Mouse (Mus musculus): ENCODE measurements around the gene Pola2. TPM values are rescaled to one million over a fixed set of nuclear protein-coding genes. Genes with fewer than 3 reads are reported as not detected.

Pola2 gene
- 28.4 and 29.6 TPM in 2 replicates for total RNA-seq (2021)
- long read RNA-seq, transcript Pola2-201 (18 exons, 2,421 nt), result major isoform, 5 of 15 reads
- long read RNA-seq, partial matches to known transcripts, result 3 of 15 reads
- long read RNA-seq, other reads (novel, unspliced or antisense), result 7 of 15 reads

- peak; percentile 90 for DNase-seq
Measured at GRCm38 (mm10) chr19:5963883-5964562, at the start of gene Pola2. TSS of gene Pola2 (minus strand) at chr19:5964202.

- no peak for DNase-seq
Measured at GRCm38 (mm10) chr19:6013691-6014090, 49.7 kb upstream of the Pola2 start.

- no peak for DNase-seq
Measured at GRCm38 (mm10) chr19:6009137-6009536, 45.1 kb upstream of the Pola2 start.

GRCm38 (mm10) chr19:6007013-6007412 lies 43.0 kb upstream of the Pola2 start:
- no peak for DNase-seq

DNA sequence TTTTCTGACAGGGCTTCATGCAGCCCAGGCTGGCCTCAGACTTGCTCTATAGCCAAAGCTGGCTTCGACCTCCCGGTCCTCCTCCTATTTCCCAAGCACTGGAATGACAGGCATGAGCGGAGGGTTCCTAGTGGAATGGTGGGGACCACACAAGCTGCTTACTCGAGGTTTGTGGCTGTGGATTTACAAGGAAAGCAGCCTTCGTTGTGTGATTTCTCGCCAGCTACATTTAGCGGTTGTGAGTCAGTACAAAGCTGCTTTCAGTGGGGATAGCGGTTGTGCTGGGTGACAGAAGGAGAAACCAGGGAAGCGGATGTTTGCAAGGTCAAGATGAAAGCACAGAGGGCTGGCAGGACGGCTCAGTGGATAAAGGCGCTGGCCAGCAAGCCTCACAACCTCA lies 41.5 kb upstream of the Pola2 start:
- DNase-seq, result no peak

DNA sequence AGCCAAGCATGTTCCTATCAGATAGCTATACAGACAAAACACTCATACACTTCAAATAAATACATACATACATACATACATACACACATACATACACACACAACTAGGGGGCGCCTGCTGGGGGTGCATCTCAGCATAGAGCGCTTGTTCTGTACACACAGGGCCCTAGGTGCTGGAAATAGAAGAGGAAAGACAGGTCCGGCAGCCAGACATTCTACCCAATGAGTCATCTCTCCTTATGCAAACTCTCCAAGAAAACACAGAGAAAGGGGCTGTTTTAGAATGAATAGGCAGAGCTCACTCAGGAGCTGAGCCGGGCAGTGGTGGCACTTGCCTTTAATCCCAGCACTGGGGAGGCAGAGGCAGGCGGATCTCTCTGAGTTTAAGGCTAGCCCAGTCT lies 36.0 kb upstream of the Pola2 start:
- DNase-seq, result no peak

- DNase-seq, result no peak
Measured at GRCm38 (mm10) chr19:5998180-5998579, 34.2 kb upstream of the Pola2 start.

GRCm38 (mm10) chr19:5994711-5995110 lies 30.7 kb upstream of the Pola2 start:
- no peak for DNase-seq

DNA sequence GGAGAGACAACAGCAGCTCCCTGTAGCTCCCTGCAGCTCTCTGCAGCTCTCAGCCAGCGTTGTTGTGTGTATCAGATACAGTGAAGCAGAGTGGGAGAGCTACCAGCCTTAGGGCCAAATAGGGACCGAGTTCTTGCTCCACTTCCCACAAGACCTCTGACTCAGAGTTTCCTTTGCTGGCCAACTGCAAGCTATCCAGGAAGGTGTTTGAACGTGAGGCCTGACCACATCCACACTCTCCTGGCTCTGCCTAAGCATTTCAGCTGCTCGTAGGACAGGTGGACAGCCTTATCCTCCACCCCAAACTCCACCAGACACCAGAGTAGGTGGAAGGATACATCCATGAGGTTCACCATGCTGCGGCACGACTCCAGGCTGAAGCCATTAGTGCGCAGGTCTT lies 28.0 kb upstream of the Pola2 start:
- no peak for DNase-seq

DNA sequence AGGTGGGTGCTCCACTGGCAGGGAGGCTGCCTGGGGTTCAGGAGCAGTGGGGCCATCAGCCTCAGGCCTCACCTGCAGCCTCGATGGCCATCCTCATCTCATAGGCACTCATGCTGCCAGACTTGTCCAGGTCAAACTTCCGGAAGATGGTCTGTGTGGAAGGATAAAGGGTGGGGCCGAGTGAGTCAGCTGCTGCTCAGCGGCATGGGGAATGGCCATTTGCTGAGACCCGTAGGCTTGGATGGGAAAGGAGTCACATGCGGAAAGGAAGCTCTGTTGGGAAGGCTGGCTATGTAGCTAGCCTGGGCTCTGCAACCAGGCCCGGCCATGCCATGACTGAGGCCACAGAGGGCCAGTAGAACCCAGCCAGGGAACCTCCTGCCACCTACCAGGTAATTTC lies 27.5 kb upstream of the Pola2 start:
- DNase-seq, result no peak

DNA sequence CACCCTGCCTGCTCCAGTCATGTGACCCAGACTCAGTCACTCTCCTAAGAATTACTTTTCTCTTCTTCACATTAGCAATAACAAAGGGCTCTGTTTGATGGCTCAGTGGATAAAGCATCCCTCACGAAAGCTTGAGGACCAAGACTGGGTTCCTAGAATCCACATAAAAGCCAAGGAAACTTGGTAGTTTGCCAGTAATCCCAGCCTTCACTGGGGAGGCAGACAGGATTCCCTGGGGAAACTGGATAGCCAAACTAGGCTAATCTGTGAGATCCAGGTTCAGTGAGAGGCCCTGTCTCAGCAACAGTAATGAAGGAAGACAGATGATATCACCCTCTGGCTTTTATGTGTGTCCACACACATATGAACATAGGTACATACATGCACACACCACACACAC lies 26.9 kb upstream of the Pola2 start:
- no peak for DNase-seq

DNA sequence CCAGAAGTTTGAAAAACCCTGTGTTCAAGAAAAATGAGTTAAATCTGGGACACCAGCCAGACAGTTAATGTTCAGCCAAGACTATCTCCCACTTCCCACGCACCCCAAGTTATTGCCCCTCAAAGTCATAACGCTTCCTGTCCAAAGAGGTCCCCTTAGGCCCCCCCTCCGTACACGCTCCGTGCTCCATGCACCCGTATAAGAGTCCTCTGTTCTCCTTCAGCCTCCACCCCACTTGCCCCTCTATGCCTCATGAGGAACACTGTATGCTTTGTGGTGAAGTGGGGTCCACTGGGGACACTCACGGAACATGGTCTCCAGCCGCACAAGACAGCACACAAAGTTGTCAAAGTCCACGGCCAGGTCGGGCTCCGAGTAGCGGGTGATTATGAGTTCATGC lies 26.0 kb upstream of the Pola2 start:
- DNase-seq, result no peak

- no peak for DNase-seq
Measured at GRCm38 (mm10) chr19:5989585-5989984, 25.6 kb upstream of the Pola2 start.

DNA sequence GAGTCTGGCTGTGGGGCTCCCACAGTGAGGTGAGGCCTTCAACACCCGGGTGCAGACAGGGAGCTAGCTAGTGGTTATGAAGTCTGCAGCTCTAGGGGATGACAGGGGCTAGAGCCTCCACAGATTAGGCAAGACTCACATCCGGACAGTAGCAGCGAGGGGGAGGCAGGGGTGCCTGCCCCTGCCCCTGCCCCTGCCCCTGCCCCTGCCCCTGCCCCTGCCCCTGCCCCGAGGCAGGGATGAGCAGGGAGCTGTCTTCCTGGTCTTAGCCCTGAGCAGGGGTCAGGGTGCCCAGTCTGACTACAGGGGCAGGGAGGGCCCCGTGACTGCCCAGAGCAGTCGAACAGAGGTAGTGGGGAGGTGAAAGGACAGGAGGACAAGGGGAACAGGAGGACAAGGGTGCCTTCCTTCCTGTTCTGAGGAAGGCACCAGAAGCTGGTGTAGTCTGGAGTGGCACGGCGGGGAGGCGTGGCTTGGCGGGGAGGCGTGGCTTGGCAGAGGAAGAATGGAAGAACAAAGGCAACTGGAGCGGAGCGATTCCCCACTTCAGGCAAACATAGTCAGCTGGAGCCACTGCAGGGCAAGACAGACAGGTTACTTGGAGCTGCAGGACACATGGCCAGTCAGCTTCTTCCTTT lies 24.9 kb upstream of the Pola2 start:
- peak; percentile 82 for DNase-seq

GRCm38 (mm10) chr19:5988027-5988814 lies 24.2 kb upstream of the Pola2 start:
- DNase-seq, result no peak

DNA sequence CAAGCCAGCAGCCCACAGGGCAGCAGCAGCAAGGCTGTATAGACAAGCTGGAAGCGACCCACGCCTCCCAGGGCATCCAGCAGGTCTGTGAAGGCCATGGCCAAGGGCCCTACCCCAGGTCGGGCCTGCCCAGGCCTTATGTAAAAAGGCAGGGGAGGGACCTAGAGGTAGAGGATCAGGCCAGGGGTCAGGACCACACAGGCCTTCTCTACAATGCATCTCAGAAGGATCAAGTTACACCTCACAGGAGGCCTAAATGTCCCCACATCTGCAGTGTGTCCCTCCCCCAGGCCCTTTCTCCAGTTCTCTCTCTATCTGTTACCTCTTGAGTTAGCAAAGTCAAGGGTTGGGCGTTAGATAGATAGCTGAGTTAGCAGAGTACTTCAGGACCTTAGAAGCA lies 22.0 kb upstream of the Pola2 start, which contains the start of gene Slc22a20:
Slc22a20 (minus strand) TSS at position 101 of the 400 bp plus-strand sequence.
- no peak for DNase-seq

GRCm38 (mm10) chr19:5980477-5980876 lies 16.5 kb upstream of the Pola2 start:
- no peak for DNase-seq

DNA sequence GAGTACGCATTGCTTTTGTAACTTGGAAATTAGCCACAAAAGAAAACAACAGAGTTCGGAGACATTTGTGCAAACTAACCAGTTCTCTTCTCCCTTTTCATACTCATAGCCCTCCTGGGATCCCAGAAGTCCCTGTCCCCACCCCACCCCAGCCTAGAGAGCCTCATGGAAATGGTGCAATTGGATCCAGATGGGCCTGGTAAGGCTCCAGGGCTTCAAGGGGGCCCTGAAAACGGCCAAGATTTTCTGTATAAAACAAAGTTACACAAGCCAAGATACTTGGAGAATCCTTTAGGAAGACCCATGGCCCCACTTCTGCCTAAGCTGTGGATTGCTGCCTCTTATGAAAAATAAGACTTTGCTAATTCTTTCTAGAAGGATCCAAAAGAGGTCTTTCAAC lies 13.7 kb upstream of the Pola2 start:
- no peak for DNase-seq

- DNase-seq, result no peak
Measured at GRCm38 (mm10) chr19:5975676-5976075, 11.7 kb upstream of the Pola2 start.

GRCm38 (mm10) chr19:5975112-5975511 lies 11.1 kb upstream of the Pola2 start:
- no peak for DNase-seq

DNA sequence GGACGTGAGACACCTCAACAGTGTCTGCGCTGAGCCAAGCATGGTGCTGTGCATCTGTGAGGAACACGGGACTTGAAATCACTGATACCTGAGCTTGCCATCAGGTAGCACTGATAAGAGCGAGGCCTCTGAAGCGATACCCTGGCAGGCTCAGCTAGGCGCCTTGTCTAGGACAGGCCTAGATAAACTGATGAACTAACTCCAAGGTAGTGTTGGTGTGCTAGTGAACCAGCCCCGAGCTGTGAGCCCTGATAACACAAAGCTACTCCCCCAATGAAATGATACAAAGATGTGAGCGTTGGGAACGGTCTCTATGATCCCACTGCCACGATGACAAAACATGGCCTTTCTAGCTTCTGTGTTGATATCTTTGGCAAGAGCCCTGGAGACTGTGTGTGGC lies 3.7 kb upstream of the Pola2 start:
- no peak for DNase-seq

GRCm38 (mm10) chr19:5966786-5967185 lies 2.8 kb upstream of the Pola2 start:
- no peak for DNase-seq

- DNase-seq, result no peak
Measured at GRCm38 (mm10) chr19:5965910-5966309, 1.9 kb upstream of the Pola2 start.
